Mouse (Mus musculus) liver, embryonic 16.5 days (tissue): Measurements from ENCODE around the gene Fam71e1. TPM values are rescaled to one million over a fixed set of nuclear protein-coding genes. Genes with fewer than 3 reads are reported as not detected.

Experiments
- ATAC-seq: fragments of 200-750 bp; cut with Nextera tagmentation; 2 replicates; pipeline ENCODE4 v1.8.0; 2017; ENCODE audit warnings: low read depth, mild to moderate bottlenecking, moderate number of reproducible peaks, moderate library complexity
- H3K27ac ChIP-seq: fragments of 300-500 bp; sonication (generic); 2 replicates; pipeline ENCODE4 v1.5.1; 2014; ENCODE audit warnings: mild to moderate bottlenecking, low read length
- H3K27me3 ChIP-seq: fragments of 300-500 bp; sonication (generic); 2 replicates; pipeline ENCODE4 v1.6.1; 2014; ENCODE audit warnings: low read depth, low read length, mixed read lengths; ENCODE audit not compliant: control insufficient read depth, insufficient read depth
- H3K36me3 ChIP-seq: fragments of 300-500 bp; sonication (generic); 2 replicates; pipeline ENCODE4 v1.6.1; 2014; ENCODE audit warnings: mild to moderate bottlenecking; ENCODE audit not compliant: control insufficient read depth, insufficient read depth
- H3K4me1 ChIP-seq: fragments of 300-500 bp; sonication (generic); 2 replicates; pipeline ENCODE4 v1.6.1; 2014; ENCODE audit warnings: low read depth, low read length, mixed read lengths; ENCODE audit not compliant: control insufficient read depth
- H3K4me2 ChIP-seq: fragments of 300-500 bp; sonication (generic); 2 replicates; pipeline ENCODE4 v1.6.1; 2014; ENCODE audit warnings: low read depth, low read length, mixed read lengths
- H3K4me3 ChIP-seq: fragments of 300-500 bp; sonication (generic); 2 replicates; pipeline ENCODE4 v1.5.1; 2014; ENCODE audit warnings: low read depth, mild to moderate bottlenecking, low read length
- H3K9ac ChIP-seq: fragments of 300-500 bp; sonication (generic); 2 replicates; pipeline ENCODE4 v1.6.1; 2014; ENCODE audit warnings: low read depth, low read length
- H3K9me3 ChIP-seq: fragments of 300-500 bp; sonication (generic); replicated peaks from 2 replicates; pipeline ENCODE4 v1.6.1; 2016; ENCODE audit warnings: low read length; ENCODE audit not compliant: control insufficient read depth
- WGBS: fragments of 180-500 bp; shearing (Covaris S2); extraction: QIAGEN DNeasy Blood & Tissue Kit; methylation state at CpG from one replicate; pipeline ENCODE4 v1.1.7; 2014; ENCODE audit not compliant: insufficient replicate concordance; 5-methylcytosine and 5-hydroxymethylcytosine counted together
- polyA plus RNA-seq: library from polyadenylated mRNA; unstranded; fragments of >200 nt; fragmentation: Nextera tagmentation; extraction: Ambion mirVana; gene quantifications from 2 replicates; pipeline ENCODE4 v1.2.1, GENCODE M21; 2015

The Fam71e1 gene
- polyA plus RNA-seq, 1 experiment from 2014 or later: 1.4 TPM

GRCm38 (mm10) chr7:44527483-44528398 lies 31.4 kb downstream of the Fam71e1 start:
- H3K4me2 ChIP-seq: peak overlapping the region; percentile 86
- peak overlapping the region; percentile 52; the same call in 1 of the 2 replicates for H3K27ac ChIP-seq
- no peaks in the 10 kb centered on the region for H3K36me3 ChIP-seq
- H3K4me3 ChIP-seq: peak overlapping the region; percentile 56
- peak overlapping the region; percentile 63 for H3K9ac ChIP-seq
- ATAC-seq: peak; percentile 59
- peaks cover 34% of the 10 kb centered on the region for H3K27me3 ChIP-seq
- H3K9me3 ChIP-seq: no peaks in the 10 kb centered on the region
- WGBS: 4% methylated on average over 40 of the region's 40 CpGs
- peaks cover 9% of the 10 kb centered on the region for H3K4me1 ChIP-seq

DNA sequence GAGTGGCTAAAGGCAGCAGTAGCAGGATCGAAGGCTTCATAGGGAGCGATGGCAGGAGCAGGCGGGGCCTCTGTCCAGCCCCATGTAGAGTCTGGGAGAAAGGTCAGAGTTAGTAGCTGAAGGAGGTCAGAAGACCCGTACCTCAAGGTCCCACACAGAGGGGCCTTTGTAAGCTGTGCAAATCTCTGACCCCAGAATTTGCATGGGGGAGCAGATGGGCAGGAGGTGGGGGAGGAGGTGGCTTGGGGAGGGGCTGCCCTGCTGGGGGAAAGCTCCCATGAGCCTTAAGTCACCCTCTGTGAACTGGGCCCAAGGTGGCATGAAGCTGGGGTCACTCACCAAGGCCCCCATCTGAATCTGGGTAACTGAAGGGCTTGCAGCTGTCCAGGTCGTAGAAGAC lies 33.1 kb downstream of the Fam71e1 start:
- H3K4me3 ChIP-seq: no peak overlapping the region
- H3K36me3 ChIP-seq: peaks cover 4% of the 10 kb centered on the region
- H3K27me3 ChIP-seq: peaks cover 18% of the 10 kb centered on the region
- no peak for ATAC-seq
- H3K4me1 ChIP-seq: peaks cover 9% of the 10 kb centered on the region
- H3K4me2 ChIP-seq: no peak overlapping the region
- no peak overlapping the region for H3K9ac ChIP-seq
- WGBS: 75% methylated on average over 5 of the region's 5 CpGs
- no peaks in the 10 kb centered on the region for H3K9me3 ChIP-seq
- no peak overlapping the region for H3K27ac ChIP-seq

- H3K27me3 ChIP-seq: peaks cover 11% of the 10 kb centered on the region
- H3K9ac ChIP-seq: no peak overlapping the region
- no peak overlapping the region for H3K27ac ChIP-seq
- no peaks in the 10 kb centered on the region for H3K9me3 ChIP-seq
- peaks cover 13% of the 10 kb centered on the region for H3K36me3 ChIP-seq
- no peak for ATAC-seq
- no peak overlapping the region for H3K4me2 ChIP-seq
- 62% methylated on average over 3 of the region's 3 CpGs for WGBS
- H3K4me1 ChIP-seq: peaks cover 9% of the 10 kb centered on the region
- no peak overlapping the region for H3K4me3 ChIP-seq
These were observed 34.1 kb downstream of the Fam71e1 start for GRCm38 (mm10) chr7:44530507-44530906.

DNA sequence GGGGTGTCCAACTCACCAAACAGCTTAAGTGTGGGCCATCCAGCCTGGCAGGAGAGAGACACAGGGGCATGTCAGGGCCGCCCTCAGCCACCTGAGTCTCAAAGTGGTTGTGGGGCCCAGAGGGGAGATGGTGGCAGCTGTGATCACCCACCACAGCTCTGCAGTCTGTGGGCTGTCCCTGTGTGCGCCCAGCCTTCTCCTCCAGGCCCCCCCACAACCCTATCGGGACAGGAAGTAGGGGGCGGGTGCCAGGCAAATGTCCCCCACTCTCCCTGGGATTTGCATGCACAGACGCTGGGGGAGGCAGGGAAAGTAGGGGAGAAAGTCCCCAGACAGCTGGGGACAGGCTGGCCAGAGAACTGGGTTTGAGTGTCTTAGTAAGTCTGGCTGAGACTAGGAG lies 34.8 kb downstream of the Fam71e1 start:
- Histone ChIP-seq H3K27me3 (peaks cover 5% of the 10 kb centered on the region; the same call in 1 of the 2 replicates), H3K4me3 (no peak overlapping the region), H3K4me1 (peaks cover 9% of the 10 kb centered on the region), H3K36me3 (peaks cover 14% of the 10 kb centered on the region), H3K9me3 (no peaks in the 10 kb centered on the region), H3K4me2 (no peak overlapping the region), H3K27ac (no peak overlapping the region), H3K9ac (no peak overlapping the region)
- no peak for ATAC-seq
- WGBS: 25% methylated on average over 5 of the region's 5 CpGs

DNA sequence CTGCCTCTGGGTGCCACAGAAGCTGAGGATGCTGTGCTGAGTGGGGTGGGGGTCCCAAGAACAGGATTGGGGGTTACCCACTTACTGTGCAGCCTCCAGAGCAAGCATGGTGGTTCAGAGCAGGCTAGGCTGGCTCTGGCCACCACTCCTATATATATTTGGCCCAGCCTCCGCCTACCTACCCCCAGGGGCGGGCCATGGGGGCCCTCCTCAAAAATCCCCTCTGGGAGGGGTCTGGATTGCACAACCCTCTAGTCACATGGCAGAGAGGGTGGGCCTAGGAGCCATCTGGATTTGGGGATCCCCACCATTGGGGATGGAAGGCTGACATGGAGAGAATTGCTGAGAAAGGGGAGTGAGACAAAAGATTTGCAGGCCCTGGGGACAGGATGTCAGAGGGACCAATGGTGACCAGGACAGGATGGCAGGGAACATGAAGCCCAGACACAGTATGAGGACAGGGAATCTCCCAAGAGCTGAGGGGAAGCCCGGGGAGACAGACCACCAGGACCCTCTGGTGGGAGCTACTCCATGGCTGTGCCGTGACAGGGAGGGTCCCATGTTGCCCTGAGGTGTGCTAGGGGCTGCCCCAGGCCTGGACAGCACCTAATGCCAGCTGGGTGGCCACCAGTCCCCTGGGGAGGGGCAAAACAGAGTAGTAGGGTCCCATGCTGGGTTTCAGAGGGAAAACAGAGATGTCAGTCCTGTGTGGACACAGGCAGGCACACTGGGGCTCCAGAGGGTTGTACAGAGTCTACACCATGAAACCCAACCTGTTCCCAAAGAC lies 35.8 kb downstream of the Fam71e1 start, which contains the start of gene Spib:
Gene Spib, minus strand, starts transcription at position 126 of the 787 bp plus-strand sequence.
- 76% methylated on average over 4 of the region's 4 CpGs for WGBS
- no peak for ATAC-seq
- H3K9me3 ChIP-seq: no peaks in the 10 kb centered on the region
- H3K4me1 ChIP-seq: peaks cover 9% of the 10 kb centered on the region
- no peak within 1 kb of the TSS for H3K9ac ChIP-seq
- peaks cover 4% of the 10 kb centered on the region; the same call in 1 of the 2 replicates for H3K27me3 ChIP-seq
- no peak within 1 kb of the TSS for H3K4me3 ChIP-seq
- H3K27ac ChIP-seq: no peak within 1 kb of the TSS
- no peak within 1 kb of the TSS for H3K4me2 ChIP-seq
- H3K36me3 ChIP-seq: peaks cover 15% of the 10 kb centered on the region

- Histone ChIP-seq H3K4me3 (no peak overlapping the region), H3K9me3 (no peaks in the 10 kb centered on the region), H3K27me3 (peaks cover 4% of the 10 kb centered on the region; the same call in 1 of the 2 replicates), H3K4me2 (no peak overlapping the region), H3K36me3 (peaks cover 25% of the 10 kb centered on the region), H3K9ac (no peak overlapping the region), H3K27ac (no peak overlapping the region), H3K4me1 (peaks cover 3% of the 10 kb centered on the region)
- 73% methylated on average over 29 of the region's 29 CpGs for WGBS
- ATAC-seq: no peak
These were observed 36.8 kb downstream of the Fam71e1 start for GRCm38 (mm10) chr7:44532918-44533745.

DNA sequence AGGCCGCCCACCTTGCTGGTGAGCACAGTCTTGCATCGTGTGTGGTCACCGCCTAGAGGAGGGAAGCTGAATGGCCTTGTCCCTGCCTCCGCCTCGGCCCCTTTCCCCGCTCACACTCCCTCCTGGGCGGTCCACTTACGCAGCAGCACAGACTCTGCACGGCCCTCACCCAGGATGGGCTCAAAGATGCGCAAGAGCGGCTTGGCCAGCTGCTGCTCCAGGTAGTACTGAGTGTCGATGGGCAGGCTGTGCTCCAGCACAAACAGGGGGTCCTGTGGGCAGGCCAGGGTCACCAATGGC lies 37.3 kb downstream of the Fam71e1 start:
- ATAC-seq: no peak
- 87% methylated on average over 12 of the region's 12 CpGs for WGBS

GRCm38 (mm10) chr7:44534242-44534641 lies 37.9 kb downstream of the Fam71e1 start:
- WGBS: 73% methylated on average over 13 of the region's 13 CpGs
- no peak for ATAC-seq

More for the DNA sequence above, 37.3 kb downstream of the Fam71e1 start:
- no peaks in the 10 kb centered on the region for H3K9me3 ChIP-seq
- no peak overlapping the region for H3K27ac ChIP-seq
- H3K4me3 ChIP-seq: no peak overlapping the region
- peaks cover 30% of the 10 kb centered on the region for H3K36me3 ChIP-seq
- H3K9ac ChIP-seq: no peak overlapping the region
- no peak overlapping the region for H3K4me2 ChIP-seq
- H3K27me3 ChIP-seq: peaks cover under 1% of the 10 kb centered on the region; the same call in 1 of the 2 replicates
- H3K4me1 ChIP-seq: no peaks in the 10 kb centered on the region; the same call in 1 of the 2 replicates

More at GRCm38 (mm10) chr7:44534242-44534641, 37.9 kb downstream of the Fam71e1 start:
- Histone ChIP-seq H3K36me3 (peaks cover 35% of the 10 kb centered on the region), H3K4me3 (no peak overlapping the region), H3K9ac (no peak overlapping the region), H3K27ac (no peak overlapping the region), H3K4me2 (no peak overlapping the region), H3K9me3 (no peaks in the 10 kb centered on the region), H3K4me1 (no peaks in the 10 kb centered on the region; the same call in 1 of the 2 replicates), H3K27me3 (no peaks in the 10 kb centered on the region)
